Mouse (Mus musculus) embryonic facial prominence, embryonic 15.5 days (tissue): Measurements from ENCODE around the gene Map10. TPM values are rescaled to one million over a fixed set of nuclear protein-coding genes. Genes with fewer than 3 reads are reported as not detected.
A peak's percentile ranks its signal among the peaks of the same experiment; 100 is the strongest.

Source experiments
- ATAC-seq: fragments of 200-750 bp; cut with Nextera tagmentation; 2 replicates; pipeline ENCODE4 v1.8.0; 2017; ENCODE audit warnings: low read depth, moderate TSS enrichment; ENCODE audit not compliant: insufficient number of reproducible peaks, low FRiP score, low TSS enrichment
- H3K27ac ChIP-seq: fragments of 300-500 bp; sonication (generic); replicated peaks from 2 replicates; pipeline ENCODE4 v1.5.1; 2015; ENCODE audit warnings: mild to moderate bottlenecking, inconsistent platforms
- H3K27me3 ChIP-seq: fragments of 300-500 bp; sonication (generic); 2 replicates; pipeline ENCODE4 v1.6.1; 2015; ENCODE audit warnings: inconsistent platforms
- H3K36me3 ChIP-seq: fragments of 300-500 bp; sonication (generic); 2 replicates; pipeline ENCODE4 v1.6.1; 2015; ENCODE audit warnings: mild to moderate bottlenecking, inconsistent platforms
- H3K4me1 ChIP-seq: fragments of 300-500 bp; sonication (generic); 2 replicates; pipeline ENCODE4 v1.6.1; 2015; ENCODE audit warnings: inconsistent platforms
- H3K4me2 ChIP-seq: fragments of 300-500 bp; sonication (generic); replicated peaks from 2 replicates; pipeline ENCODE4 v1.6.1; 2015; ENCODE audit warnings: mild to moderate bottlenecking, inconsistent platforms
- H3K4me3 ChIP-seq: fragments of 300-500 bp; sonication (generic); replicated peaks from 2 replicates; pipeline ENCODE4 v1.5.1; 2015; ENCODE audit warnings: mild to moderate bottlenecking, inconsistent platforms
- H3K9ac ChIP-seq: fragments of 300-500 bp; sonication (generic); 2 replicates; pipeline ENCODE4 v1.6.1; 2015; ENCODE audit warnings: inconsistent platforms
- H3K9me3 ChIP-seq: fragments of 300-500 bp; sonication (generic); replicated peaks from 2 replicates; pipeline ENCODE4 v1.6.1; 2016; ENCODE audit warnings: inconsistent platforms
- WGBS: fragments of 180-500 bp; shearing (Covaris S2); methylation state at CpG from one replicate; pipeline ENCODE4 v1.1.7; 2015; 5-methylcytosine and 5-hydroxymethylcytosine counted together
- polyA plus RNA-seq: library from polyadenylated mRNA; unstranded; fragments of >200 nt; fragmentation: Nextera tagmentation; extraction: Ambion mirVana; gene quantifications from 2 replicates; pipeline ENCODE4 v1.2.1, GENCODE M21; 2015

Gene Map10
- polyA plus RNA-seq, 1 experiment from 2014 or later: 6.9 TPM

DNA sequence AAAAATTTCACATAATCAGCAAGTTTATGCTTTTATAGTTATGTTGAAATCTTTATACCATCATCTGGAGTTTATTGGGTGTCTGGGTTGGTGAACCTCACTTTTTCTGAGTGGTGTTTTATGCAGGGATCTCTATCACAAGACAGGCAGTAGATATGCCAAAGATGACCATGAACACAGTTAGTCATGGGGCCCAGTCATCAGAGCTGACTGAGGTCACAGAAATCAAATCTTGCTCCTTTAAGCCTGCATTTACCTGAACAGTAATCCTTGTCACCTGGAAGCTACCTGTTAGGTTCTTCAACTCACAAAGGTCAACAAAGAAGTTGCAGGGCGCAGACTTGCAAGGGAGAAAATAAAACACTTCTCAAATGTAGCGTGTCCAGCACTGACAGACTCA lies 14.8 kb upstream of the Map10 start:
- Histone ChIP-seq H3K9ac (no peak overlapping the region), H3K4me3 (no peak overlapping the region), H3K4me1 (peaks cover 3% of the 10 kb centered on the region; the same call in 1 of the 2 replicates), H3K27ac (no peak overlapping the region), H3K36me3 (no peaks in the 10 kb centered on the region), H3K27me3 (no peaks in the 10 kb centered on the region), H3K4me2 (no peak overlapping the region), H3K9me3 (no peaks in the 10 kb centered on the region)
- no peak for ATAC-seq
- WGBS: 87% methylated on average over 2 of the region's 2 CpGs

DNA sequence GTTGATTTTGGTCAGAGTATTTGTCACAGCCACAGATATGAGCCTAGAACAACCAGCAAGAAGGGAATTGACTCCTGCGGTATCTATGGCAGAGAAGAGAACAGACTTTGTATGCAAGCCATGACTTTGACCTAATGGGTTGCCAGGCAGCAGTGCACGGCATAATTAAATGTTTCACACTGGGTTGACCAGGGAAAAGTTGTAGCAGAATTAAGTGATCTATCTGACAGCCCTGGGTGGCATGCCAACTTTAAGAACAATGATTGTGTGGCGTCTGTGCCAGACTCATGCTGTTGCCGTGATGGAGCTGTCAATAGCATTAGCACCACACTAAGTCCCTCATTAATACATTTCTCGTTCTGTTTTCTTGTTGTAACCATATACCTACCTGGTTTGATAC lies 11.1 kb upstream of the Map10 start:
- Histone ChIP-seq H3K27ac (no peak overlapping the region), H3K4me1 (peaks cover 4% of the 10 kb centered on the region; the same call in 1 of the 2 replicates), H3K9me3 (no peaks in the 10 kb centered on the region), H3K36me3 (no peaks in the 10 kb centered on the region), H3K4me2 (no peak overlapping the region), H3K4me3 (no peak overlapping the region), H3K9ac (no peak overlapping the region), H3K27me3 (no peaks in the 10 kb centered on the region; the same call in 1 of the 2 replicates)
- no peak for ATAC-seq
- WGBS: 77% methylated on average over 5 of the region's 5 CpGs

- no peaks in the 10 kb centered on the region; the same call in 1 of the 2 replicates for H3K27me3 ChIP-seq
- ATAC-seq: no peak
- H3K36me3 ChIP-seq: no peaks in the 10 kb centered on the region
- H3K27ac ChIP-seq: no peak overlapping the region
- WGBS: 74% methylated on average over 4 of the region's 4 CpGs
- no peak overlapping the region for H3K4me2 ChIP-seq
- H3K4me3 ChIP-seq: no peak overlapping the region
- H3K9ac ChIP-seq: no peak overlapping the region
- H3K9me3 ChIP-seq: no peaks in the 10 kb centered on the region
- H3K4me1 ChIP-seq: peaks cover 4% of the 10 kb centered on the region; the same call in 1 of the 2 replicates
These were observed 10.7 kb upstream of the Map10 start for GRCm38 (mm10) chr8:125658926-125659325.

DNA sequence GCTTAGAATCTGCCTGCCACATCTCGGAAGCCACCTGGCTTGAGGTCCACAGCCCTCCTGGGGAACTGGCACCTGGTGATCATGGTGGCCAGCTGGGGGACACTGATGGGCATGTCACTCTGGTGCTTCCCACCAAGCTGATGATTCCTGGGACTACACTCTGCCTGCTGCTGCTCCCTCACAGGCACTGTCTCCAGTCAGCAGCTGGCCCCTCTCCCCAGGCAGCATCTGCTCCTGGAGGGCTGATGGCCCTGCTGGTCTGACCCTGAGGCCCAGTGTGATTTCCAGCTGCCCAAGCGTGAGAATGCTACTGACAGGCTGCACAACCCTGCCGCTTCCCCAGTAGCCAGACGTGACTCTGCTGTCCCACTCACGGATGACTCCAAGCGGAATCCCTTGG lies 9.2 kb upstream of the Map10 start:
- H3K4me1 ChIP-seq: peaks cover 4% of the 10 kb centered on the region; the same call in 1 of the 2 replicates
- no peaks in the 10 kb centered on the region for H3K36me3 ChIP-seq
- H3K9me3 ChIP-seq: no peaks in the 10 kb centered on the region
- H3K4me3 ChIP-seq: no peak overlapping the region
- no peak overlapping the region for H3K4me2 ChIP-seq
- 78% methylated on average over 6 of the region's 6 CpGs for WGBS
- H3K9ac ChIP-seq: no peak overlapping the region
- no peak for ATAC-seq
- no peaks in the 10 kb centered on the region; the same call in 1 of the 2 replicates for H3K27me3 ChIP-seq
- no peak overlapping the region for H3K27ac ChIP-seq

- Histone ChIP-seq H3K36me3 (no peaks in the 10 kb centered on the region), H3K4me3 (no peak overlapping the region), H3K4me1 (peaks cover 13% of the 10 kb centered on the region; the same call in 1 of the 2 replicates), H3K27me3 (no peaks in the 10 kb centered on the region; the same call in 1 of the 2 replicates), H3K9ac (no peak overlapping the region), H3K9me3 (no peaks in the 10 kb centered on the region), H3K4me2 (no peak overlapping the region), H3K27ac (no peak overlapping the region)
- 77% methylated on average over 13 of the region's 13 CpGs for WGBS
- no peak for ATAC-seq
These were observed 7.5 kb upstream of the Map10 start for GRCm38 (mm10) chr8:125661958-125662668.

DNA sequence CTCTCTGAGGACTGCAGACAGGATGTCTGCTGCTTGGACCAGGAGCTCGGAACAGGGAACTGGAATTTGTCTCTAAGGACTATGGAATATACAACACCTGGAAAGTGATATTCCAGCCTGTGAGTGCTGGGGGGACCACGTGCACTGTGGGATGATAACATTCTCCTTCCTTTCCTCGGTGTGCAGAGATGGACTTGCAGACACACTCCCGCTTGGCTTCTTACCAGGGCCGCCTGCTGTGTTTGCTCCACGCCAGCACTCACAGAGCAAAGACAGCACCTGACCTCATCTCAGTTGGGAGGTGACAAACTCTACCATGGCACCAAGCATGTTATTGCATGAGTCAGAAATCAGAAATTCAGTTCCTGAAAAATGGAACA lies 7.0 kb upstream of the Map10 start:
- no peak for ATAC-seq
- H3K27me3 ChIP-seq: no peaks in the 10 kb centered on the region; the same call in 1 of the 2 replicates
- H3K9me3 ChIP-seq: no peaks in the 10 kb centered on the region
- no peak overlapping the region for H3K4me2 ChIP-seq
- H3K36me3 ChIP-seq: no peaks in the 10 kb centered on the region
- H3K4me3 ChIP-seq: no peak overlapping the region
- H3K4me1 ChIP-seq: peaks cover 13% of the 10 kb centered on the region; the same call in 1 of the 2 replicates
- H3K27ac ChIP-seq: no peak overlapping the region
- WGBS: 61% methylated on average over 6 of the region's 6 CpGs
- no peak overlapping the region for H3K9ac ChIP-seq

- Histone ChIP-seq H3K27me3 (no peaks in the 10 kb centered on the region; the same call in 1 of the 2 replicates), H3K9ac (no peak overlapping the region), H3K4me1 (peaks cover 25% of the 10 kb centered on the region), H3K4me2 (no peak overlapping the region), H3K36me3 (0 out of 2 replicates have a peak, but pooled peaks cover under 1% of the 10 kb centered on the region), H3K9me3 (no peaks in the 10 kb centered on the region), H3K4me3 (no peak overlapping the region), H3K27ac (no peak overlapping the region)
- WGBS: 55% methylated on average over 8 of the region's 8 CpGs
- ATAC-seq: no peak
These were observed 4.3 kb upstream of the Map10 start for GRCm38 (mm10) chr8:125665183-125665875.

DNA sequence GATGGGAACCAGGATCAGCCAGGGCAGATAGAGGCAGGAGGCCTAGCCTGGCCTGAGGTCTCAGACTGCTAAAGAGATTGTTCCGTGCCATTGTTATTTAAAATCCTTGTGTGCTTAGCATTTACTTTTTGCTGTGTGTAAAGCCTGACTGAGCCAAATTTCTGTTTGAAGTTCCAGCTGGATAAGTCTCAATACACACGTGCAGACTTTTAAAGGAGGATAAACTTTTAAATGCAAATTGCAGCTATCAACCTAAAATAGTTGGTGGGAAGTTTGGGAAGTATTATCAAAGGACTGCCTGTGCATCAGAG lies 3.8 kb upstream of the Map10 start:
- ATAC-seq: no peak
- H3K4me3 ChIP-seq: no peak overlapping the region
- H3K36me3 ChIP-seq: peaks cover 5% of the 10 kb centered on the region; the same call in 1 of the 2 replicates
- H3K9me3 ChIP-seq: 0 out of 2 replicates have a peak, but pooled peaks cover 2% of the 10 kb centered on the region
- no peak overlapping the region for H3K4me2 ChIP-seq
- no peak overlapping the region for H3K9ac ChIP-seq
- WGBS: 30% methylated on average over 2 of the region's 2 CpGs
- no peak overlapping the region for H3K27ac ChIP-seq
- H3K4me1 ChIP-seq: peaks cover 26% of the 10 kb centered on the region
- H3K27me3 ChIP-seq: no peaks in the 10 kb centered on the region; the same call in 1 of the 2 replicates

- H3K27ac ChIP-seq: no peak overlapping the region
- no peak overlapping the region for H3K9ac ChIP-seq
- no peak for ATAC-seq
- H3K36me3 ChIP-seq: peaks cover 9% of the 10 kb centered on the region
- peaks cover 6% of the 10 kb centered on the region; the same call in 1 of the 2 replicates for H3K9me3 ChIP-seq
- peaks cover 26% of the 10 kb centered on the region for H3K4me1 ChIP-seq
- no peaks in the 10 kb centered on the region for H3K27me3 ChIP-seq
- WGBS: 34% methylated on average over 5 of the region's 5 CpGs
- H3K4me3 ChIP-seq: no peak overlapping the region
- H3K4me2 ChIP-seq: no peak overlapping the region
These were observed 3.4 kb upstream of the Map10 start for GRCm38 (mm10) chr8:125666201-125666600.

DNA sequence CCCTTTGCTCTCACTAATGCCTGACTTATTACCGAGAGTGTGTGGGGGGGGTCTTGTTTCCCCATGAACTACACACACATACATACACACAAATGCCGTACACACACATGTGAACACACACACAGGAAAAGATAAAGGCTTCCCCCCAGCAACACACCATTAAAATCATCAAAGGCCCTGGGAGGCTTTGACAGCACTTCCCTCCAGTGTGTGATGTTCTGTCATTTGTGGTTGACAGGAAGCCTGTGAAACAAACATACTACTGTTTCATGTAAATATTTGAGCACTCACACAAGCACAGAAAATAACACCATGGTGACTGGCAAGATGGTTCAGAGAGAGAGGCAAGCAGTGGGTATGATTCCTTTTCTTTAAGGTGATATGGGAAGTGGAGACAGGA lies 2.4 kb upstream of the Map10 start:
- no peak for ATAC-seq
- Histone ChIP-seq H3K36me3 (peaks cover 16% of the 10 kb centered on the region), H3K4me2 (no peak overlapping the region), H3K9ac (no peak overlapping the region), H3K4me1 (peaks cover 26% of the 10 kb centered on the region), H3K27ac (no peak overlapping the region), H3K9me3 (peaks cover 16% of the 10 kb centered on the region), H3K27me3 (no peaks in the 10 kb centered on the region), H3K4me3 (no peak overlapping the region)
- WGBS: 73% methylated on average over 2 of the region's 2 CpGs

DNA sequence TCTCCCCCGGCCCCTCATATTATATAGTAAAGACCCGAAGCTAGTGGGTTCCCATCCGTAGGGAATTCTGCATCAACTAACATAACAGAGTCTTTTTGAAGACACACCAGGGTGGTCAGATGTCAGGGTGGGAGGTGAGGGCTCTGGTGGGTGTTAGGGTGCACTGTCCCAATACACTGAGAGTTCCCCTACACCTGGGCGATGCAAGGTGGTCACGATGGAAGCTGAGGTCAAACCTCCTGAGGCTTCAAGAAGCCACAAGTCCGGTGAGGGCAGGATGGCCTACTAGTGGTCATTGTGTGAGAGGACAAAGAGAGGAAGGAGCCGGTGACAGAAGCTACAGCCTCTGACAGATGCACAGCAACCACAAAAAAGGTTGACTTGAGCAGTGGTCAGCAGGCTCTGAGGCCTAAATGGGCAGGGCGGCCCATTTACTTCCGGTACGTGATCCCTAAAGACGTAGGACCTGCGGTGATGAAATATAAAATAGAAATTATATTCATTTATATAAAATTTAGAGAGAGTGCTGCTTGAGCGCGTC lies 389 bp upstream of the Map10 start:
- WGBS: 81% methylated on average over 14 of the region's 14 CpGs
- ATAC-seq: no peak
- Histone ChIP-seq H3K27me3 (no peaks in the 10 kb centered on the region), H3K4me1 (peaks cover 23% of the 10 kb centered on the region), H3K9me3 (peaks cover 18% of the 10 kb centered on the region), H3K27ac (no peak overlapping the region), H3K4me2 (peak overlapping the region; percentile 90), H3K9ac (no peak overlapping the region), H3K4me3 (peak overlapping the region; percentile 60), H3K36me3 (peaks cover 16% of the 10 kb centered on the region)
